Mouse (Mus musculus): ENCODE results near the gene Large2. TPM values are rescaled to one million over a fixed set of nuclear protein-coding genes. Genes with fewer than 3 reads are reported as not detected.

Gene Large2
- polyA plus RNA-seq, 1 experiment from 2014 or later, result 16.6 TPM

GRCm38 (mm10) chr2:92390206-92390930 is 15.7 kb upstream of the Large2 start:
- no peaks in the 10 kb centered on the region for H3K27me3 ChIP-seq (ENCODE audit: insufficient read depth, low read length)
- peaks cover 17% of the 10 kb centered on the region for H3K36me3 ChIP-seq (ENCODE audit: insufficient read depth)
- WGBS, result 71% methylated on average over 6 of the region's 6 CpGs
- ATAC-seq (ENCODE audit: insufficient read depth) (no peak), DNase-seq (no peak)
- H3K9ac ChIP-seq, result no peak overlapping the region
- no peak overlapping the region for H3K4me3 ChIP-seq (ENCODE audit: low read depth, low read length)
- H3K9me3 ChIP-seq (ENCODE audit: low read depth, low read length), result no peaks in the 10 kb centered on the region
- H3K4me2 ChIP-seq, result no peak overlapping the region
- no peak overlapping the region for H3K27ac ChIP-seq (ENCODE audit: low read depth)
- no peak for TF ChIP-seq CTCF (IDR thresholded peaks at IDR 0.05; ENCODE audit: low read depth)
- peaks cover 24% of the 10 kb centered on the region; the same call in 1 of the 2 replicates for H3K4me1 ChIP-seq (ENCODE audit: insufficient read depth)

DNA sequence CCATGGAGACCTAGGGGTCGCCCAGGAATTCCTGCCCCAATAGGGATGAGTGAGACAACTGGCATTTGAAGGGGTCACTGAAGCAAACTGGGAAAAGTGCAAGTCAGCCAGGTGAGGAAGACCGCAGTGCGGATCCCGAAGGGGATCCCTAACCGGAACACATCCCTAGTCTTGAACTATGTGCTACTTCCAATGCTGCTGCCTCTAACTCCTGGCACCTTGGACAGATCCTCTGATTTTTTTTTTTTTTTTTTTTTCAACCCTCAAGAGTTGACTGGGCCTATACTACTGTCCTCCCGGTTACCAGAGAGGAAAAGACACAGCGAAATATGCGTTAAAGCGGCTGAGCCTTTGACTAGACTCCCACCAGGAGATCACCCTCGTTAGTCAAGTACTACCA is 15.0 kb upstream of the Large2 start:
- H3K36me3 ChIP-seq (ENCODE audit: insufficient read depth), result peaks cover 24% of the 10 kb centered on the region
- peaks cover 24% of the 10 kb centered on the region; the same call in 1 of the 2 replicates for H3K4me1 ChIP-seq (ENCODE audit: insufficient read depth)
- 4% methylated on average over 10 of the region's 10 CpGs for WGBS
- H3K27me3 ChIP-seq (ENCODE audit: insufficient read depth, low read length), result no peaks in the 10 kb centered on the region
- no peak for TF ChIP-seq CTCF (IDR thresholded peaks at IDR 0.05; ENCODE audit: low read depth)
- no peak overlapping the region for H3K9ac ChIP-seq
- H3K4me2 ChIP-seq, result peak overlapping the region; percentile 84
- DNase-seq (no peak), ATAC-seq (ENCODE audit: insufficient read depth) (peak; percentile 23)
- no peak overlapping the region; the same call in 1 of the 2 replicates for H3K27ac ChIP-seq (ENCODE audit: low read depth)
- H3K9me3 ChIP-seq (ENCODE audit: low read depth, low read length), result no peaks in the 10 kb centered on the region
- H3K4me3 ChIP-seq (ENCODE audit: low read depth, low read length), result peak overlapping the region; percentile 66

- H3K4me1 ChIP-seq (ENCODE audit: insufficient read depth), result peaks cover 24% of the 10 kb centered on the region; the same call in 1 of the 2 replicates
These were observed 14.4 kb upstream of the Large2 start for GRCm38 (mm10) chr2:92388891-92389641.

GRCm38 (mm10) chr2:92388081-92388517 is 13.4 kb upstream of the Large2 start:
- H3K27me3 ChIP-seq (ENCODE audit: insufficient read depth, low read length), result no peaks in the 10 kb centered on the region
- ATAC-seq (ENCODE audit: insufficient read depth) (no peak; the same call in 1 of the 2 replicates), DNase-seq (peak; percentile 13)
- peaks cover 24% of the 10 kb centered on the region; the same call in 1 of the 2 replicates for H3K4me1 ChIP-seq (ENCODE audit: insufficient read depth)
- H3K36me3 ChIP-seq (ENCODE audit: insufficient read depth), result peaks cover 39% of the 10 kb centered on the region
- H3K9ac ChIP-seq, result peak overlapping the region; percentile 62; the same call in 1 of the 2 replicates
- peak overlapping the region; percentile 66 for H3K4me3 ChIP-seq (ENCODE audit: low read depth, low read length)
- TF ChIP-seq CTCF (IDR thresholded peaks at IDR 0.05; ENCODE audit: low read depth), result no peak
- H3K4me2 ChIP-seq, result peak overlapping the region; percentile 84
- 40% methylated on average over 3 of the region's 3 CpGs for WGBS
- no peak overlapping the region for H3K27ac ChIP-seq (ENCODE audit: low read depth)
- no peaks in the 10 kb centered on the region for H3K9me3 ChIP-seq (ENCODE audit: low read depth, low read length)

More at GRCm38 (mm10) chr2:92388891-92389641, 14.4 kb upstream of the Large2 start:
- ATAC-seq (ENCODE audit: insufficient read depth) (peak; percentile 91), DNase-seq (peak; percentile 95)
- Histone ChIP-seq H3K4me2 (peak overlapping the region; percentile 84), H3K9me3 (ENCODE audit: low read depth, low read length) (no peaks in the 10 kb centered on the region), H3K4me3 (ENCODE audit: low read depth, low read length) (peak overlapping the region; percentile 66), H3K27me3 (ENCODE audit: insufficient read depth, low read length) (no peaks in the 10 kb centered on the region), H3K27ac (ENCODE audit: low read depth) (peak overlapping the region; percentile 78), H3K9ac (peak overlapping the region; percentile 62), H3K36me3 (ENCODE audit: insufficient read depth) (peaks cover 30% of the 10 kb centered on the region)
- TF ChIP-seq CTCF (IDR thresholded peaks at IDR 0.05; ENCODE audit: low read depth), result peak; percentile 20; the same call in 1 of the 2 replicates
- under 1% methylated on average over 60 of the region's 62 CpGs for WGBS

GRCm38 (mm10) chr2:92387646-92388045 is 13.0 kb upstream of the Large2 start:
- Histone ChIP-seq H3K4me1 (ENCODE audit: insufficient read depth) (peaks cover 23% of the 10 kb centered on the region; the same call in 1 of the 2 replicates), H3K36me3 (ENCODE audit: insufficient read depth) (peaks cover 42% of the 10 kb centered on the region), H3K4me3 (ENCODE audit: low read depth, low read length) (no peak overlapping the region), H3K9me3 (ENCODE audit: low read depth, low read length) (no peaks in the 10 kb centered on the region), H3K9ac (no peak overlapping the region), H3K27ac (ENCODE audit: low read depth) (no peak overlapping the region), H3K4me2 (peak overlapping the region; percentile 84; the same call in 1 of the 2 replicates), H3K27me3 (ENCODE audit: insufficient read depth, low read length) (no peaks in the 10 kb centered on the region)
- whole genome bisulfite sequencing, result 79% methylated on average over 4 of the region's 4 CpGs
- no peak for TF ChIP-seq CTCF (IDR thresholded peaks at IDR 0.05; ENCODE audit: low read depth)
- ATAC-seq (ENCODE audit: insufficient read depth) (no peak), DNase-seq (no peak)

DNA sequence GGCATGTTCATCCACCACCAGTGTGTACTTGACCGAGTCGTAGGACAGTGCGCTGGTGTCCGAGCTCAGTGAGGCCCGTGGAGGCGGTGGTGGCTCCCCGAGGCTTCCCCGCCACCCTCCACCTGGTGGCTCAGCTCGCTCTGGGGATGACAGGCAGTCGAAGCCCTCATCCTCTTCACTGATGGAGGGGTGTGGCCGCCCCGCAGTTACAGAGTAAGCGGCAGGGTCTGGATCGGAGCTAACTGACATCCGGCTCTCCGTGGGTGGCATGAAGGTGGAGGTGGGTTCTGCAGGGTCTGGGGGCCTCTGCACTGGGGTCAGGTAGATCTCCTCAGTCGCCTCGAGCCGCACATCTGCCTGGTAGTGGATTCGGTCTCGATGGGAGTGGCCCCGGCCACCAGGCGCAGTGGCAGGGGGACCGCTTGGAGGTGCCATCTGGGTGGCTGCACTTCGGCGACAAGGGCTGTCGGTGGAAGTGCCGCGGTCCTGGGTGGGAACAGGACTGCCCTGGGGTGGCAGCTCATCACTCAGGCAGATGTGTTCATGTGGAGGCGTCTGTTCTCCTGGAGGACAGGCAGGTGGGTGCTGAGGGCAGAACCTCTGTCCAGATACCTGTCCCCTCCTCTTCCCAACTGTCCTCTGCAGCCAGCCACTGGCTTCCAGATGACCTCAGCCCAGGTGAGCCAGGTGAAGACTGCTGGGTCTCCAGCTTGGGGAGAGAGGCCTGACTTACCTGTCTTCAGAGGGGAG is 12.3 kb upstream of the Large2 start:
- Histone ChIP-seq H3K4me2 (no peak overlapping the region), H3K27me3 (ENCODE audit: insufficient read depth, low read length) (no peaks in the 10 kb centered on the region), H3K9me3 (ENCODE audit: low read depth, low read length) (no peaks in the 10 kb centered on the region), H3K4me1 (ENCODE audit: insufficient read depth) (peaks cover 18% of the 10 kb centered on the region; the same call in 1 of the 2 replicates), H3K4me3 (ENCODE audit: low read depth, low read length) (no peak overlapping the region), H3K36me3 (ENCODE audit: insufficient read depth) (peaks cover 47% of the 10 kb centered on the region), H3K9ac (no peak overlapping the region), H3K27ac (ENCODE audit: low read depth) (no peak overlapping the region)
- no peak for ATAC-seq (ENCODE audit: insufficient read depth)
- DNase-seq, result no peak
- WGBS, result 87% methylated on average over 30 of the region's 30 CpGs
- TF ChIP-seq CTCF (IDR thresholded peaks at IDR 0.05; ENCODE audit: low read depth), result no peak

Measured in lung, embryonic 14.5 days (tissue).